Mouse (Mus musculus) neural tube, embryonic 11.5 days (tissue): ENCODE measurements at regions not wholly inside any gene's neighbourhood (a gene's known extent, or its start where the extent isn't known, plus 50 kb on each side); places are given as distances from the start of the nearest gene placed in this dataset.

Source experiments
- ATAC-seq: fragments of 200-750 bp; cut with Nextera tagmentation; 2 replicates; pipeline ENCODE4 v1.8.0; 2017; ENCODE audit warnings: moderate number of reproducible peaks, mild to moderate bottlenecking, moderate TSS enrichment, moderate library complexity; ENCODE audit not compliant: insufficient read depth, low FRiP score, low TSS enrichment
- DNase-seq: peaks from one replicate; pipeline ENCODE4 v3.0.0-alpha.2; 2015; ENCODE audit warnings: low spot score
- H3K27ac ChIP-seq: fragments of 300-500 bp; sonication (generic); 2 replicates; pipeline ENCODE4 v1.5.1; 2014; ENCODE audit warnings: low read depth, mild to moderate bottlenecking, low read length
- H3K27me3 ChIP-seq: fragments of 300-500 bp; sonication (generic); 2 replicates; pipeline ENCODE4 v1.6.1; 2014; ENCODE audit warnings: mild to moderate bottlenecking, low read length, mixed read lengths; ENCODE audit not compliant: control insufficient read depth, insufficient read depth
- H3K36me3 ChIP-seq: fragments of 300-500 bp; sonication (generic); 2 replicates; pipeline ENCODE4 v1.6.1; 2014; ENCODE audit warnings: mild to moderate bottlenecking, low read length, moderate library complexity, mixed read lengths; ENCODE audit not compliant: control insufficient read depth, insufficient read depth
- H3K4me1 ChIP-seq: fragments of 300-500 bp; sonication (generic); 2 replicates; pipeline ENCODE4 v1.6.1; 2014; ENCODE audit warnings: low read length, mixed read lengths; ENCODE audit not compliant: control insufficient read depth, insufficient read depth
- H3K4me2 ChIP-seq: fragments of 300-500 bp; sonication (generic); 2 replicates; pipeline ENCODE4 v1.6.1; 2014; ENCODE audit warnings: low read depth, mild to moderate bottlenecking, moderate library complexity
- H3K4me3 ChIP-seq: fragments of 300-500 bp; sonication (generic); 2 replicates; pipeline ENCODE4 v1.5.1; 2014; ENCODE audit warnings: low read depth, low read length
- H3K9ac ChIP-seq: fragments of 300-500 bp; sonication (generic); 2 replicates; pipeline ENCODE4 v1.6.1; 2014; ENCODE audit warnings: mild to moderate bottlenecking, low read length
- H3K9me3 ChIP-seq: fragments of 300-500 bp; sonication (generic); 2 replicates; pipeline ENCODE4 v1.6.1; 2016; ENCODE audit warnings: low read length; ENCODE audit not compliant: control insufficient read depth
- WGBS: fragments of 180-500 bp; shearing (Covaris S2); extraction: QIAGEN DNeasy Blood & Tissue Kit; methylation state at CpG from one replicate; pipeline ENCODE4 v1.1.7; 2014; 5-methylcytosine and 5-hydroxymethylcytosine counted together

DNA sequence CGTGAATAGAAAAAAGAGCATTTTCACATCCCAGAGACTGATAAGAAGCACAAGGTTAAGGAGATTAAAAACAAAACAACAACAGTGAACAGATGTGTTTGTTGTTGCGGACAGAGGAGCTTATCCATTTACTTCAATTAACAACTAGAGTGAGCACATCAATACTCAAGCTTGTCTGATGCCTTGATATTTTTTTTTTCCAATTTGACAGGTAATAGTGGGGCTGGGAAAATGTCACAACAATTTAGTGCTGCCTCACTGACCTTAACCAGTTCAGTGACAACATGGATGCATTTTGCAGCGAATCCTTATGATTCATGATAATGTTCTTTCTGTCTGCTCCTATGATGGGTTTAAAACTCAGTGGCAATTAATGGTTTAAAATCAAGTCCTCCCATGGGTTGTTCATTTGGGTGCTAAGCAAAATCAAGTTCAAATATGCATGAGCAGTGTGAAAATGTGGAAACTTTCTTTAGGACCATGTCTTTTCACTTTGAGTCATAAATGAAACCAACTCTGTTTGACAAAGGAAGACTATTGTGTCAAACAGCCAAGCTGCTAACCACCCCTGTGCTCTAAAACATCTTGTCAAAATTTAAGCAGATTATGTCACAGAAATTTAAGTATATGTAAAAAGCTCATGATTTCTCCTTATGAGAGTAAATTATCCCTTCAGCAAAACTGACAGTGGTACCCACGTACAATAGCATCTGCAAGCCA, 641.0 kb downstream of the Car8 start:
- H3K27me3 ChIP-seq, result no peaks in the 10 kb centered on the region
- H3K4me2 ChIP-seq, result no peak overlapping the region
- H3K4me1 ChIP-seq, result no peaks in the 10 kb centered on the region
- no peak overlapping the region for H3K4me3 ChIP-seq
- WGBS, result 82% methylated on average over 4 of the region's 4 CpGs
- ATAC-seq (no peak), DNase-seq (no peak)
- H3K36me3 ChIP-seq, result no peaks in the 10 kb centered on the region
- no peak overlapping the region for H3K27ac ChIP-seq
- no peaks in the 10 kb centered on the region for H3K9me3 ChIP-seq
- no peak overlapping the region for H3K9ac ChIP-seq

DNA sequence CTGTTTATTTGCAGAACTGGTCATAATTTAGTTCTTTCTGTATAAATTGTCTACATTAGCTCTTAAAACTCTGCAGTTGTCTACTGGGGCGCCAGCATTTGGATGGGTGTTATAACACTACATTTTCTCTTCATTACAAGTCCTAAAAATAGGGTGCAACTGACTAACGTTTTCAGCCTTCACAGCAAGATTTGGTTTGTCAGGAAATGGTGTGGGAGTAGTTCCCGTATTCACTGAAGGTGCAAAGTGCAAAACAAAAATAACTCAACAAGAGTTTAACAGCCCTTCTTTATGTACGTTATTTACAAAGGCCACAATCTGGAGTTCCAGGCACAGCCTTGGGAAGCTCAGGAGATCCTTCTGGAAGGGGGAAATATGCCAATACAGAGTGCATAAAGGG, 642.7 kb downstream of the Car8 start:
- DNase-seq (no peak), ATAC-seq (no peak)
- 76% methylated on average over 4 of the region's 4 CpGs for WGBS

DNA sequence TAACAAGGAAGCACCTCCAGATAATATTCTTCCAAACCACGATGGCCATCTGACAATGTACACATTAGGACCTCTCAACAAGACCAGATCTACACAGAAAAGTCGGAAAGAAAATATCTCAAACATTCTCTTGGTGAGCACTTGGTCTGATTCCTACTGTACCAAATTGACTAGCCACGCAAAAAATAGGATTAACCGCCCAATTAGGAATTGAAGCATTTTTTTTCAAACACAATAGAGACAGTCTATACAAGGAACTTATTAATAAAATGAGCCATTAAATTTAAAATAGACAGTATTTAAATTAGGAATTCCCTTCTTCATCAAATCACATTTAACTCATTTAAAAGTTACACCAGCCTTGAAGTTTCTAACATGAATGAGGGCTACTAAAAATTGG, 655.0 kb downstream of the Car8 start:
- H3K4me2 ChIP-seq, result no peak overlapping the region
- no peaks in the 10 kb centered on the region for H3K9me3 ChIP-seq
- H3K4me3 ChIP-seq, result no peak overlapping the region
- H3K4me1 ChIP-seq, result no peaks in the 10 kb centered on the region
- 84% methylated on average over 4 of the region's 4 CpGs for WGBS
- ATAC-seq (no peak), DNase-seq (no peak)
- no peaks in the 10 kb centered on the region for H3K36me3 ChIP-seq
- H3K27me3 ChIP-seq, result no peaks in the 10 kb centered on the region
- H3K27ac ChIP-seq, result no peak overlapping the region
- no peak overlapping the region for H3K9ac ChIP-seq

More for the DNA sequence above, 642.7 kb downstream of the Car8 start:
- no peaks in the 10 kb centered on the region for H3K36me3 ChIP-seq
- no peak overlapping the region for H3K27ac ChIP-seq
- H3K4me1 ChIP-seq, result no peaks in the 10 kb centered on the region
- H3K4me2 ChIP-seq, result no peak overlapping the region
- no peaks in the 10 kb centered on the region for H3K27me3 ChIP-seq
- H3K9me3 ChIP-seq, result no peaks in the 10 kb centered on the region
- no peak overlapping the region for H3K9ac ChIP-seq
- no peak overlapping the region for H3K4me3 ChIP-seq

DNA sequence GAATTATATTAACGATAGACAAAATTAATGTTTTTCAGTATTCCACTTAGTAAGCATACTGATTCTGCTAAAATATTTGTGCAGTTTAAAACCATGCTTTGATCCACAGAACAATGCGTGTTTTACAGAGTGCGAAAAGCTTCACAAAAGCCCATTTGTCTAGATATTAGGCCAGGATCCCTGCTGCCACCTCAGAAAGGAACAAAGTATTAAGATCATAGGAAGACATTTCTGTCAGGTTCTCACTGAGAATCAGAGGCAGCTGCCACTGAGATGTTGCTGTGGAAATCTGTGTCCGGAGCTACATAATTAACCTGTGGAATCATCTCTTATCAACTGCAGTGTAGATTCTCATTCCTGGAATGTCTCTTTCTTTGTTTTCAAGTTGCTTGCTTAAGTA, 656.9 kb downstream of the Car8 start:
- Histone ChIP-seq H3K4me2 (no peak overlapping the region), H3K36me3 (no peaks in the 10 kb centered on the region), H3K9ac (no peak overlapping the region), H3K27ac (no peak overlapping the region), H3K9me3 (no peaks in the 10 kb centered on the region), H3K4me1 (no peaks in the 10 kb centered on the region), H3K27me3 (no peaks in the 10 kb centered on the region), H3K4me3 (no peak overlapping the region)
- WGBS, result 76% methylated on average over 4 of the region's 4 CpGs
- ATAC-seq (no peak), DNase-seq (no peak)

DNA sequence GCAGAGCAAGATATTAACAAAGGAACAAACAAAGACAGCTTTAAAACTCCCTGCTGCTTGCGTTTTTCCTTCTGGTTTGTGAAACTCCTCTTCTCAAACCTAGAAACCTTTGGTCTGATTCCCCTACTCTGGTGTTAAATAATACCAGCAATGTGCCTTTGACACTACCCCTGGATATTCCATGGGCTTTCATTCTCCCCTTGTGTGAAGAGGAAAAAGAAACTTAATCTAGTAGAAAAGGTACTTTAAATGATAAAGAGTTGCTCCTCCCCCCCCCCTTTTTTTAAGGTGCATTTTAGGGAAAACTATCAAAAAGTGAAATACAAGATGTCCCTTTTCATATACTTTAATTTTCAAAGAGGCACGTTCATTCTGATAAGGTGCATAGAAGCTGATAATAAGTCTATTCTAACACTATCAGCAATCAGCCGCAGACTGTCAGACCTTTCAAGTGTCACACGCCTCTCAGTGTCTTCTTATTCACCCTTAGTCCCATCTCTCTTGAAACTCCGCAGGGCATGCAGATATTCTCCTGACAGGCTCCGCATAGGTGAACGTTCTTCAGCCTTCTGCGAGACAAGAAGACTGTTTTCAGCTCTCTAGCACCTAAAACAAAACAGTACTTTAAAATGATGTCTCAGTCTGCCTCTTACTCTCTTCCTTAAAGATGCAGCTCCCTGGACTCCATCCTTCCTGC, 657.5 kb downstream of the Car8 start:
- H3K9me3 ChIP-seq, result no peaks in the 10 kb centered on the region
- no peak overlapping the region for H3K9ac ChIP-seq
- H3K4me1 ChIP-seq, result no peaks in the 10 kb centered on the region
- no peaks in the 10 kb centered on the region for H3K27me3 ChIP-seq
- H3K36me3 ChIP-seq, result no peaks in the 10 kb centered on the region
- no peak overlapping the region for H3K4me3 ChIP-seq
- 66% methylated on average over 8 of the region's 8 CpGs for WGBS
- no peak overlapping the region for H3K27ac ChIP-seq
- ATAC-seq (no peak), DNase-seq (no peak)
- H3K4me2 ChIP-seq, result no peak overlapping the region

DNA sequence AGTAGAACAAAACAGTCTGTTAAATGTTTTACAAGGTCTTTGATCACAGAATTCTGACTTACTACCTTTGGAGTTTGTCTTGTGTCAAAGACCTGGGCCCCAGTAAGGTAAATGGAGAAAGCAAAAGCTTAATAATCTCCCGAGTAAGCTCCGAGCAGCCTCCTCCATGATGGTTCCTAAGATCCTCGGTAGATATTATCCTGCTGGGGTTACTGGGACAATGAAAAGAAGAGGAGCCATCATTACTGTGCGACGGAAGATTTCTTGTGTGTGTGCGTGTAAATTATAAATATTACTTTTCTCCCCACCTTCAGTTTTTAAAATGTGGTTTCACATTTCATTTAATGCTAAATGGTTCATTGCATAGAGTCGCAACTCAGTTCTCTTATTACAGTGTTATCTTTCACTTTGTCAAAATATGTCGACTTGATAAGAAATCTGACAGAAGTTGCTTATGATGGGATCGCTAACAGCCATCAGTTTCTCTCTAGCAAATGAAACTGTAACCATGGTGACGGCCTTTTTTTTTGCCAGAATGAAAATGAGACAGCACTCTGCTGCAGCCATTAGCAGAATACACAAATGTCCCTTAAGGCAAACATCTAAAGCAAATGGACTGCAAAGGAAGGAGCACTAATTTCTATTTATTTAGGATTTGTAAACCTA, 658.2 kb downstream of the Car8 start:
- WGBS, result 80% methylated on average over 10 of the region's 10 CpGs
- Histone ChIP-seq H3K36me3 (no peaks in the 10 kb centered on the region), H3K4me2 (no peak overlapping the region), H3K9me3 (no peaks in the 10 kb centered on the region), H3K27ac (no peak overlapping the region), H3K4me1 (no peaks in the 10 kb centered on the region), H3K9ac (no peak overlapping the region), H3K27me3 (no peaks in the 10 kb centered on the region), H3K4me3 (no peak overlapping the region)
- DNase-seq (peak; percentile 42), ATAC-seq (0 out of 2 replicates have a peak, but pooled peaks have one; percentile 25)

DNA sequence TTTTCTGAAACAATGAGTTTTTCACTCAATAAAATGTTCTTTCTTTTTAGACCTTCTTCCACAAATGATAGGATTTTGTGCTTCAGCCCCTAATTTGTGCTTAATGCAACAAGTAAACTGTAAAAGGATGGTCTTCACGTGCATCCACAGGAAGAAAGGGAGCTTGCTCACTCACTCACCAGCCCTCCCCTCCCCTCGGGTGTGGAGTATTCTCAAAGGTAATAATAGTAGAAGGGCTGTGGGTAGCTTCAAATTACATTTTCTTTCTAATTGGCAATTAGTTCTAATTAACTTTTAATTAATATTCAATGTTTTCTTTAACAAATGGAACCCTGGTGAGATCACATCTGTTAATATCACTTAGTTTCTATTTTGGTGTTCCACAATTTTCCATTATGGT, 664.8 kb downstream of the Car8 start:
- no peak overlapping the region for H3K9ac ChIP-seq
- no peak overlapping the region for H3K27ac ChIP-seq
- no peak for ATAC-seq
- 64% methylated on average over 2 of the region's 2 CpGs for WGBS
- H3K9me3 ChIP-seq, result no peaks in the 10 kb centered on the region
- no peak for DNase-seq
- no peaks in the 10 kb centered on the region for H3K4me1 ChIP-seq
- no peak overlapping the region for H3K4me3 ChIP-seq
- H3K4me2 ChIP-seq, result no peak overlapping the region
- H3K27me3 ChIP-seq, result no peaks in the 10 kb centered on the region
- no peaks in the 10 kb centered on the region for H3K36me3 ChIP-seq

DNA sequence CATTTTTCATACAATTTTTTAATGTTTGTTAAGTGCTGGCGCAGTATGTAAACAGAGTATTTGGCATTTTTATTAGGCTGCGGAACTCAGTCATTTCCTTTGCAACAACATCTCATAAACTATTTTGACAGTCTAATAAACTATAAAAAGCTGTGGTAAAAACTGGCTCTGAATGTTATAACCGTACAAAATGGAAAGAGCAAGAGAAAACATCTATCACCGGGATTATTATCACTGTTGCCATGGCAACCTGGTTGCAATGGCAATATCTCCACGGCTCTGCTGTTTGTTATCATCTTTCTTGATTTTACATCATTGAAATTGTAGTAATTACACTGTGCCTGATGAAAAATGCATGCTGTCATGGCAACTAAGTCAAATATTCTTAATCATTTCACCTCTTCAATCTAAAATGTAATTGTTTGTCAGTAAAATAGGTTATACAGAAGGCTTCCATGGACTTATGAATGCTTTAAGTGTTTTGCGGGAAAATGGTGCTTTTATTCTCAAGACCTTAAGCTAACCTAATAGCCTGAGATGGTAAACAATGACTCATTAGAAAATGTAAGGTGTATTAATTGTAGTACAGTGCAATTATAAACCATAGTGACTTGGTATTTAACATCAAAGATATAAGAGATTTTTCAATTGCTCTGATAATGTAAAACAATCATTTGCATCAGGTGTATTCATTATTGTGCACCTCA, 671.0 kb downstream of the Car8 start:
- ATAC-seq (no peak), DNase-seq (no peak)
- H3K4me2 ChIP-seq, result no peak overlapping the region
- no peak overlapping the region for H3K4me3 ChIP-seq
- no peaks in the 10 kb centered on the region for H3K4me1 ChIP-seq
- 78% methylated on average over 6 of the region's 6 CpGs for WGBS
- H3K9me3 ChIP-seq, result no peaks in the 10 kb centered on the region
- no peaks in the 10 kb centered on the region for H3K27me3 ChIP-seq
- no peak overlapping the region for H3K27ac ChIP-seq
- no peak overlapping the region for H3K9ac ChIP-seq
- H3K36me3 ChIP-seq, result no peaks in the 10 kb centered on the region
